Mouse (Mus musculus) small intestine, adult 2 months (tissue): Measurements from ENCODE around the gene 4921524J17Rik. TPM values are rescaled to one million over a fixed set of nuclear protein-coding genes. Genes with fewer than 3 reads are reported as not detected.

Source experiments
- H3K27ac ChIP-seq: fragments of 200-500 bp; 2 replicates; pipeline ENCODE4 v1.5.1; 2012; ENCODE audit warnings: low read depth, low read length, control low read depth, inconsistent platforms; ENCODE audit not compliant: insufficient read depth
- H3K27me3 ChIP-seq: fragments of 200-500 bp; 2 replicates; pipeline ENCODE4 v1.6.1; 2012; ENCODE audit warnings: mild to moderate bottlenecking, moderate library complexity, low read length, inconsistent platforms; ENCODE audit not compliant: control insufficient read depth, insufficient read depth
- H3K36me3 ChIP-seq: fragments of 200-500 bp; 2 replicates; pipeline ENCODE4 v1.6.1; 2012; ENCODE audit warnings: mild to moderate bottlenecking, low read length, control low read depth, inconsistent platforms; ENCODE audit not compliant: control insufficient read depth, insufficient read depth
- H3K4me1 ChIP-seq: fragments of 200-500 bp; 2 replicates; pipeline ENCODE4 v1.6.1; 2012; ENCODE audit warnings: low read length, inconsistent platforms, mixed read lengths; ENCODE audit not compliant: control insufficient read depth, insufficient read depth, insufficient read length
- H3K4me3 ChIP-seq: fragments of 200-500 bp; 2 replicates; pipeline ENCODE4 v1.5.1; 2012; ENCODE audit warnings: low read depth, mild to moderate bottlenecking, control low read depth, inconsistent platforms, low read length, moderate library complexity
- CTCF ChIP-seq: fragments of 200-500 bp; IDR thresholded peaks from 2 replicates; pipeline ENCODE4 v1.5.1; 2012; ENCODE audit warnings: low read depth, mild to moderate bottlenecking, control low read depth, inconsistent platforms, low read length, moderate library complexity, mixed read lengths; ENCODE audit not compliant: insufficient replicate concordance, insufficient read length; ENCODE audit errors: extremely low read depth
- POLR2A ChIP-seq: fragments of 200-500 bp; IDR thresholded peaks from 2 replicates; pipeline ENCODE4 v1.6.1; 2012; ENCODE audit warnings: low read depth, mild to moderate bottlenecking, control low read depth, inconsistent platforms, low read length, moderate library complexity
- WGBS: fragments of 180-500 bp; shearing (Covaris S2); methylation state at CpG from one replicate; pipeline ENCODE4 v1.1.7; 2018; 5-methylcytosine and 5-hydroxymethylcytosine counted together
- polyA plus RNA-seq: library from polyadenylated mRNA; depleted of rRNA; stranded (reverse); fragments of >200 nt; gene quantifications from 2 replicates; pipeline ENCODE4 v1.2.3, GENCODE M21; 2012

The 4921524J17Rik gene
- polyA plus RNA-seq, 1 experiment: 1.3 TPM

- no peak overlapping the region for H3K4me3 ChIP-seq
- H3K36me3 ChIP-seq: no peaks in the 10 kb centered on the region
- H3K4me1 ChIP-seq: no peaks in the 10 kb centered on the region
- no peak for TF ChIP-seq CTCF
- no peaks in the 10 kb centered on the region for H3K27me3 ChIP-seq
- no peak overlapping the region for H3K27ac ChIP-seq
Observed at GRCm38 (mm10) chr8:85444092-85444491, 11.5 kb upstream of the 4921524J17Rik start.

- Histone ChIP-seq H3K4me3 (no peak overlapping the region), H3K4me1 (no peaks in the 10 kb centered on the region), H3K36me3 (no peaks in the 10 kb centered on the region), H3K27me3 (no peaks in the 10 kb centered on the region), H3K27ac (no peak overlapping the region)
- no peak for TF ChIP-seq POLR2A
- TF ChIP-seq CTCF: no peak
- 85% methylated on average over 5 of the region's 5 CpGs for WGBS
Observed at GRCm38 (mm10) chr8:85441564-85441963, 8.9 kb upstream of the 4921524J17Rik start.

- peaks cover 2% of the 10 kb centered on the region; the same call in 1 of the 2 replicates for H3K4me1 ChIP-seq
- no peak overlapping the region for H3K4me3 ChIP-seq
- H3K27me3 ChIP-seq: no peaks in the 10 kb centered on the region
- WGBS: 37% methylated on average over 5 of the region's 5 CpGs
- TF ChIP-seq CTCF (no peak), POLR2A (no peak)
- H3K36me3 ChIP-seq: no peaks in the 10 kb centered on the region
- no peak overlapping the region for H3K27ac ChIP-seq
Observed at GRCm38 (mm10) chr8:85435736-85436135, 3.1 kb upstream of the 4921524J17Rik start.

GRCm38 (mm10) chr8:85434817-85435216, 2.2 kb upstream of the 4921524J17Rik start:
- Histone ChIP-seq H3K36me3 (no peaks in the 10 kb centered on the region), H3K27me3 (no peaks in the 10 kb centered on the region), H3K4me3 (no peak overlapping the region), H3K4me1 (peaks cover 2% of the 10 kb centered on the region; the same call in 1 of the 2 replicates), H3K27ac (no peak overlapping the region)
- TF ChIP-seq CTCF (no peak), POLR2A (no peak)
- WGBS: 95% methylated on average over 12 of the region's 12 CpGs

GRCm38 (mm10) chr8:85433017-85433393, 372 bp upstream of the 4921524J17Rik start:
- no peak overlapping the region for H3K27ac ChIP-seq
- H3K4me1 ChIP-seq: peaks cover 4% of the 10 kb centered on the region
- H3K4me3 ChIP-seq: peak overlapping the region; percentile 84
- H3K36me3 ChIP-seq: no peaks in the 10 kb centered on the region
- H3K27me3 ChIP-seq: no peaks in the 10 kb centered on the region
- no peak for TF ChIP-seq POLR2A
- TF ChIP-seq CTCF: no peak
- 3% methylated on average over 6 of the region's 6 CpGs for WGBS

GRCm38 (mm10) chr8:85431281-85432167, 1.1 kb downstream of the 4921524J17Rik start:
- no peaks in the 10 kb centered on the region for H3K27me3 ChIP-seq
- WGBS: 4% methylated on average over 10 of the region's 10 CpGs
- TF ChIP-seq CTCF: no peak
- TF ChIP-seq POLR2A: no peak
- no peak overlapping the region for H3K27ac ChIP-seq
- H3K4me3 ChIP-seq: peak overlapping the region; percentile 84
- H3K36me3 ChIP-seq: no peaks in the 10 kb centered on the region
- H3K4me1 ChIP-seq: peaks cover 4% of the 10 kb centered on the region

- 28% methylated on average over 3 of the region's 3 CpGs for WGBS
- TF ChIP-seq POLR2A (no peak), CTCF (no peak)
- H3K27ac ChIP-seq: no peak overlapping the region
- H3K27me3 ChIP-seq: no peaks in the 10 kb centered on the region
- H3K36me3 ChIP-seq: peaks cover 2% of the 10 kb centered on the region; the same call in 1 of the 2 replicates
- H3K4me1 ChIP-seq: peaks cover 4% of the 10 kb centered on the region
- no peak overlapping the region for H3K4me3 ChIP-seq
Observed at GRCm38 (mm10) chr8:85430801-85431200, 1.8 kb downstream of the 4921524J17Rik start.
